Mouse (Mus musculus): ENCODE measurements around the gene Gosr1. TPM values are rescaled to one million over a fixed set of nuclear protein-coding genes. Genes with fewer than 3 reads are reported as not detected.
"Not testable (repeated sequence)": the region's sequence is repeated elsewhere in the genome, so short reads cannot be mapped to it uniquely, and the experiment has no call there.

Gene Gosr1
- polyA plus RNA-seq, 1 experiment from 2014 or later = 25.4 TPM

DNA sequence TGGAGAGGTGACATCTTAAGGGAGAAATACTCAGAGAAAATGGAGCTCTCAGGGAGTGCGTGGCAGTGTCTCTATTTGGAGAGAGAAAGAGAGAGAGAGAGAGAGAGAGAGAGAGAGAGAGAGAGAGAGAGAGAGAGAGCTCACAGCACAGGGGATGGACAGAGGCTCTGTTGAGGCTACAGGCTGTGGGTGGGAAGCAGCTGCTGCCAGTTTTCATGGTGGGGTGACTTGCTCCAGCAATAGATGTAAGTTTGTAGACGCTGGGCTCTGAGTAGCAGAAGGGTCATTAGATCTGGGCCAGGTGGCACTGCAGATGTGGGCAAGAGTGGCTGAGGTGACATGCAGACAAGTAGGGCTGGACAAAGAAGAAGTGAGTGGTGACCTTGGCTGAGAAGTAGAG, 77.8 kb downstream of the Gosr1 start:
- Histone ChIP-seq H3K4me3 (replicated peaks) (no peak overlapping the region), H3K4me1 (no peaks in the 10 kb centered on the region), H3K27ac (replicated peaks) (no peak overlapping the region), H3K9me3 (replicated peaks) (no peaks in the 10 kb centered on the region), H3K9ac (no peak overlapping the region), H3K27me3 (peaks cover 4% of the 10 kb centered on the region; the same call in 1 of the 2 replicates), H3K4me2 (replicated peaks) (no peak overlapping the region), H3K36me3 (no peaks in the 10 kb centered on the region)
- no peak for ATAC-seq (ENCODE audit: insufficient number of reproducible peaks, low FRiP score, low TSS enrichment, low read depth)
- WGBS = 75% methylated on average over 2 of the region's 2 CpGs

DNA sequence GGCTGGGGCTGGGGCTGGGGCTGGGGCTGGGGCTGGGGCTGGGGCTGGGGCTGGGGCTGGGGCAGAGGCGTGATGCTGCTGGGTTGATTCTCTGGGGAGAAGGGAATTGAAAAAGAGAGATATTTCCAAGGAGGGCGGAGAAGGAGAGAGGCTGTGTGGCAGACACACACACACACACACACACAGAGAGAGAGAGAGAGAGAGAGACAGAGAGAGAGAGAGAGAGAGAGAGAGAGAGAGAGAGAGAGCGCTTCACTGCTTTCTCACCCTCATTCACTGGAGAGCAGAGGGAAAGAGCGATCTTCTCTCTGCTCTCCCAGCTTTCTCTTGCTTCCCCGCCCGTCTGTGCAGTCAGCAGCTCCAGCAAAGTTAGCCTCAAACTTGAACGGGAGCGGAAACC, 83.9 kb downstream of the Gosr1 start, which contains the start of gene Trarg1:
Gene Trarg1, plus strand, starts transcription at position 301 of the 400 bp plus-strand sequence.
- not testable (repeated sequence) for H3K4me3 ChIP-seq (replicated peaks); H3K9ac ChIP-seq; H3K9me3 ChIP-seq (replicated peaks); H3K4me1 ChIP-seq; H3K36me3 ChIP-seq; H3K27ac ChIP-seq (replicated peaks); ATAC-seq (ENCODE audit: insufficient number of reproducible peaks, low FRiP score, low TSS enrichment, low read depth); H3K4me2 ChIP-seq (replicated peaks)
- WGBS = 21% methylated on average over 7 of the region's 8 CpGs
- H3K27me3 ChIP-seq = peaks cover 18% of the 10 kb centered on the region

Other genes with a start within 250 kb of the Gosr1 start
- gene Abr, start 141.3 kb downstream of the Gosr1 start, polyA plus RNA-seq (2015; fragmentation: Nextera tagmentation; extraction: Ambion mirVana) = 41.1 and 42.6 TPM in 2 replicates
- gene Bhlha9, start 91.1 kb downstream of the Gosr1 start, polyA plus RNA-seq (2015; fragmentation: Nextera tagmentation; extraction: Ambion mirVana) = 0.36 and 0.46 TPM in 2 replicates
- 1.3 and 1.5 TPM in 2 replicates for gene Trarg1, start 83.8 kb downstream of the Gosr1 start, polyA plus RNA-seq (2015; fragmentation: Nextera tagmentation; extraction: Ambion mirVana)
- gene Cpd, start 83.4 kb upstream of the Gosr1 start, polyA plus RNA-seq (2015; fragmentation: Nextera tagmentation; extraction: Ambion mirVana) = 10.8 and 11.5 TPM in 2 replicates
- gene Tmigd1, start 138.6 kb upstream of the Gosr1 start, polyA plus RNA-seq (2015; fragmentation: Nextera tagmentation; extraction: Ambion mirVana) = 1.5 and 1.8 TPM in 2 replicates
- 170 and 171 TPM in 2 replicates for gene Blmh, start 161.2 kb upstream of the Gosr1 start, polyA plus RNA-seq (2015; fragmentation: Nextera tagmentation; extraction: Ambion mirVana)
- gene Slc6a4, start 235.0 kb upstream of the Gosr1 start, polyA plus RNA-seq (2015; fragmentation: Nextera tagmentation; extraction: Ambion mirVana) = 3.8 and 4.7 TPM in 2 replicates